10 mouse cellular contexts compared by ENCODE assay signal in genomic region chr16:33680816-33681215, GRCm38 (mm10). TPM values are rescaled to one million over a fixed set of nuclear protein-coding genes. Genes with fewer than 3 reads are reported as not detected.
DNase-seq lines count a peak whose midpoint lies in the region; ATAC-seq and TF ChIP-seq lines count a peak whose summit lies in the region.
"Had no signal": no experiment of that assay in that cellular context is flagged by ENCODE, and none has a peak within 500 bp of the region (broad histone marks: within the 10 kb centered on the region; RNA-seq: fewer than 3 reads in every experiment).

No protein-coding gene starts in this region.

- no peaks in the 10 kb centered on the region for H3K27me3 ChIP-seq in kidney, adult 2 months (replicated peaks; ENCODE audit: control insufficient read depth, insufficient read depth, low read length)
- H3K27me3 ChIP-seq in lung, postnatal 0 days (replicated peaks; ENCODE audit: insufficient read depth, low read length): no peaks in the 10 kb centered on the region
- H3K27me3 ChIP-seq: forebrain, embryonic 15.5 days had no signal

- no peak overlapping the region for H3K9ac ChIP-seq in lung, postnatal 0 days (replicated peaks; ENCODE audit: low read depth)
- H3K9ac ChIP-seq: forebrain, embryonic 15.5 days had no signal

- 72% methylated on average over 10 of the region's 10 CpGs for WGBS in kidney, adult 2 months
- WGBS in lung, postnatal 0 days: 39% methylated on average over 10 of the region's 10 CpGs

- no peak for TF ChIP-seq CTCF in kidney, adult 2 months (conservative IDR thresholded peaks at IDR 0.05; ENCODE audit: insufficient read depth, insufficient read length, low read depth, low read length)
- TF ChIP-seq CTCF in lung, postnatal 0 days (IDR thresholded peaks at IDR 0.05): peak; percentile 26; the same call in 1 of the 2 replicates

- H3K9me3 ChIP-seq in lung, postnatal 0 days (ENCODE audit: low read length): no peaks in the 10 kb centered on the region
- H3K9me3 ChIP-seq: forebrain, embryonic 15.5 days had no signal

- TF ChIP-seq EP300 in lung, postnatal 0 days (IDR thresholded peaks at IDR 0.05): peak; percentile 61

- intact Hi-C loops in heart, postnatal 10 days (cut with DNase I): no loop called here

- H3K4me1 ChIP-seq in kidney, adult 2 months (ENCODE audit: control insufficient read depth, insufficient read depth, low read length): peaks cover 7% of the 10 kb centered on the region
- H3K4me1 ChIP-seq in lung, postnatal 0 days (ENCODE audit: insufficient read depth, low read depth, low read length): peaks cover 13% of the 10 kb centered on the region; the same call in 1 of the 2 replicates

- H3K27ac ChIP-seq in kidney, adult 2 months (ENCODE audit: insufficient read depth, low read depth, low read length): peak overlapping the region; percentile 51
- peak overlapping the region; percentile 62 for H3K27ac ChIP-seq in lung, postnatal 0 days (ENCODE audit: low read length)
- H3K27ac ChIP-seq: forebrain, embryonic 15.5 days had no signal

- H3K36me3 ChIP-seq in kidney, adult 2 months (ENCODE audit: control insufficient read depth, insufficient read depth, low read length): no peaks in the 10 kb centered on the region
- H3K36me3 ChIP-seq in lung, postnatal 0 days (ENCODE audit: insufficient read depth, low read length): no peaks in the 10 kb centered on the region
- H3K36me3 ChIP-seq: forebrain, embryonic 15.5 days had no signal

- no peak for TF ChIP-seq POLR2A in kidney, adult 2 months (IDR thresholded peaks at IDR 0.05; ENCODE audit: low read depth, low read length)

- no peak for ATAC-seq in lung, postnatal 0 days
- ATAC-seq: forebrain, embryonic 15.5 days; intestine, postnatal 0 days had no signal

- H3K4me2 ChIP-seq in lung, postnatal 0 days (replicated peaks; ENCODE audit: low read depth, low read length): no peak overlapping the region
- H3K4me2 ChIP-seq: forebrain, embryonic 15.5 days had no signal

- peak; percentile 74 for DNase-seq in kidney, adult 2 months
- DNase-seq in kidney, adult 18-20 months: no peak
- DNase-seq in adipocyte (ENCODE audit: low spot score): peak; percentile 30
- DNase-seq in heart, postnatal 10 days: peak; percentile 52 to 55
- peak; percentile 77 for DNase-seq in lung, postnatal 0 days (ENCODE audit: low spot score)
- DNase-seq in thymus, postnatal 0 days (ENCODE audit: low spot score): no peak
- DNase-seq in c-Kit-positive CD71-positive TER-119-positive erythroid progenitor cells, embryonic 14.5 days (ENCODE audit: low spot score): no peak

- H3K4me3 ChIP-seq in kidney, adult 2 months (ENCODE audit: insufficient read depth, low read depth, low read length): no peak overlapping the region
- H3K4me3 ChIP-seq in lung, postnatal 0 days (ENCODE audit: low read depth, low read length): no peak overlapping the region
- H3K4me3 ChIP-seq: forebrain, embryonic 15.5 days; myocyte had no signal

RNA-seq across cellular contexts. Expression of gene Heg1, which starts 3.4 kb away (rescaled TPM):
- 26.7 and 28.4 TPM in 2 replicates for polyA plus RNA-seq in kidney, adult 2 months (2012; rRNA removed)
- 100 to 1,000 TPM; 234 to 263 TPM for total RNA-seq in heart, postnatal 10 days (2021)
- polyA plus RNA-seq in lung, postnatal 0 days (2015; fragmentation: Nextera tagmentation; extraction: Ambion mirVana): 33.5 and 36.2 TPM in 2 replicates
- polyA plus RNA-seq in thymus, postnatal 0 days (2015; fragmentation: Nextera tagmentation; extraction: Ambion mirVana): 15.3 and 17.1 TPM in 2 replicates

Comparison
In these comparisons a context has a peak if more than half of its experiments do, and no peak if none do; other contexts are left out.
1. DNase-seq: peak in kidney, adult 2 months (single experiment), adipocyte (single experiment), heart, postnatal 10 days (2 of 2) and lung, postnatal 0 days (single experiment); none in kidney, adult 18-20 months (single experiment), thymus, postnatal 0 days (single experiment) and c-Kit-positive CD71-positive TER-119-positive erythroid progenitor cells, embryonic 14.5 days (single experiment).